Mouse (Mus musculus): Measurements from ENCODE around the gene Gm9970.
A peak's percentile ranks its signal among the peaks of the same experiment; 100 is the strongest.

Gm9970 gene

GRCm38 (mm10) chr5:31197072-31197471 is 44.0 kb downstream of the Gm9970 start:
- ATAC-seq (ENCODE audit: insufficient number of reproducible peaks, low FRiP score, low TSS enrichment), result no peak

- no peak for ATAC-seq (ENCODE audit: insufficient number of reproducible peaks, low FRiP score, low TSS enrichment)
Observed at GRCm38 (mm10) chr5:31196207-31196606, 44.8 kb downstream of the Gm9970 start.

GRCm38 (mm10) chr5:31195671-31196070 is 45.4 kb downstream of the Gm9970 start:
- no peak for ATAC-seq (ENCODE audit: insufficient number of reproducible peaks, low FRiP score, low TSS enrichment)

GRCm38 (mm10) chr5:31194486-31195485 is 46.2 kb downstream of the Gm9970 start:
- ATAC-seq (ENCODE audit: insufficient number of reproducible peaks, low FRiP score, low TSS enrichment), result no peak

GRCm38 (mm10) chr5:31193631-31194281 is 47.3 kb downstream of the Gm9970 start:
- ATAC-seq (ENCODE audit: insufficient number of reproducible peaks, low FRiP score, low TSS enrichment), result 0 out of 2 replicates have a peak, but pooled peaks have one; percentile 3

- peak; percentile 93 for ATAC-seq (ENCODE audit: insufficient number of reproducible peaks, low FRiP score, low TSS enrichment)
Observed at GRCm38 (mm10) chr5:31192939-31193630, 47.9 kb downstream of the Gm9970 start, which contains the start of the genes Snx17 and Eif2b4. Gene Snx17 (plus strand): TSS chr5:31193227. Gene Eif2b4 (minus strand): TSS chr5:31193430.

GRCm38 (mm10) chr5:31192045-31192938 is 48.7 kb downstream of the Gm9970 start:
- ATAC-seq (ENCODE audit: insufficient number of reproducible peaks, low FRiP score, low TSS enrichment), result 0 out of 2 replicates have a peak, but pooled peaks have one; percentile 3

Data from cerebellum, adult (tissue).